Mouse (Mus musculus) liver, postnatal 0 days (tissue): ENCODE results near the gene Erp29. TPM values are rescaled to one million over a fixed set of nuclear protein-coding genes. Genes with fewer than 3 reads are reported as not detected.
A peak's percentile ranks its signal among the peaks of the same experiment; 100 is the strongest.

Experiments used
- ATAC-seq: fragments of 200-750 bp; cut with Nextera tagmentation; 2 replicates; pipeline ENCODE4 v1.8.0; 2017; ENCODE audit warnings: mild to moderate bottlenecking, moderate library complexity
- DNase-seq: peaks from one replicate; pipeline ENCODE4 v3.0.0-alpha.2; 2016
- H3K27ac ChIP-seq: fragments of 300-500 bp; sonication (generic); 2 replicates; pipeline ENCODE4 v1.5.1; 2014; ENCODE audit warnings: antibody characterized with exemption, moderate library complexity, mild to moderate bottlenecking, low read depth
- H3K27me3 ChIP-seq: fragments of 300-500 bp; sonication (generic); 2 replicates; pipeline ENCODE4 v1.6.1; 2014; ENCODE audit warnings: low read length, control low read depth, mixed read lengths; ENCODE audit not compliant: insufficient read depth
- H3K36me3 ChIP-seq: fragments of 300-500 bp; sonication (generic); replicated peaks from 2 replicates; pipeline ENCODE4 v1.6.1; 2014; ENCODE audit warnings: mild to moderate bottlenecking, control low read depth, low read length, moderate library complexity, mixed read lengths; ENCODE audit not compliant: insufficient read depth
- H3K4me1 ChIP-seq: fragments of 300-500 bp; sonication (generic); 2 replicates; pipeline ENCODE4 v1.6.1; 2014; ENCODE audit warnings: antibody characterized with exemption, mild to moderate bottlenecking, control low read depth; ENCODE audit not compliant: insufficient read depth
- H3K4me2 ChIP-seq: fragments of 300-500 bp; sonication (generic); 2 replicates; pipeline ENCODE4 v1.6.1; 2014; ENCODE audit warnings: low read depth, mild to moderate bottlenecking, low read length, moderate library complexity, mixed read lengths
- H3K4me3 ChIP-seq: fragments of 300-500 bp; sonication (generic); 2 replicates; pipeline ENCODE4 v1.5.1; 2014; ENCODE audit warnings: low read depth, low read length
- H3K9ac ChIP-seq: fragments of 300-500 bp; sonication (generic); replicated peaks from 2 replicates; pipeline ENCODE4 v1.6.1; 2014; ENCODE audit warnings: mild to moderate bottlenecking, moderate library complexity
- H3K9me3 ChIP-seq: fragments of 300-500 bp; sonication (generic); 2 replicates; pipeline ENCODE4 v1.6.1; 2016; ENCODE audit warnings: mild to moderate bottlenecking, control low read depth, low read length, mixed read lengths
- CTCF ChIP-seq: sonication (generic); IDR thresholded peaks from 2 replicates; pipeline ENCODE4 v1.5.1; 2016; ENCODE audit warnings: antibody characterized with exemption, low read depth
- EP300 ChIP-seq: IDR thresholded peaks from 2 replicates; pipeline ENCODE4 v1.6.1; 2016; ENCODE audit warnings: antibody characterized with exemption, low read depth, mild to moderate bottlenecking
- WGBS: fragments of 180-500 bp; shearing (Covaris S2); extraction: QIAGEN DNeasy Blood & Tissue Kit; methylation state at CpG from one replicate; pipeline ENCODE4 v1.1.7; 2014; ENCODE audit not compliant: insufficient replicate concordance; 5-methylcytosine and 5-hydroxymethylcytosine counted together
- polyA plus RNA-seq: library from polyadenylated mRNA; unstranded; fragments of >200 nt; fragmentation: Nextera tagmentation; extraction: Ambion mirVana; gene quantifications from 2 replicates; pipeline ENCODE4 v1.2.1, GENCODE M21; 2015

The Erp29 gene
- polyA plus RNA-seq, 1 experiment from 2014 or later: 69.4 TPM

- no peak overlapping the region for H3K9ac ChIP-seq
- no peak overlapping the region for H3K4me2 ChIP-seq
- no peaks in the 10 kb centered on the region for H3K27me3 ChIP-seq
- H3K9me3 ChIP-seq: no peaks in the 10 kb centered on the region
- H3K4me3 ChIP-seq: no peak overlapping the region
- H3K27ac ChIP-seq: no peak overlapping the region
- TF ChIP-seq EP300: peak; percentile 91
- no peak for TF ChIP-seq CTCF
- ATAC-seq: peak; percentile 77
- no peaks in the 10 kb centered on the region for H3K36me3 ChIP-seq
- H3K4me1 ChIP-seq: peaks cover 2% of the 10 kb centered on the region; the same call in 1 of the 2 replicates
- WGBS: 46% methylated on average over 1 of the region's 1 CpGs
- no peak for DNase-seq
Measured at GRCm38 (mm10) chr5:121476040-121476439, 23.7 kb upstream of the Erp29 start.

GRCm38 (mm10) chr5:121474610-121475009 lies 22.3 kb upstream of the Erp29 start:
- no peak for ATAC-seq
- no peaks in the 10 kb centered on the region for H3K27me3 ChIP-seq
- 72% methylated on average over 7 of the region's 7 CpGs for WGBS
- no peak for TF ChIP-seq EP300
- TF ChIP-seq CTCF: no peak
- DNase-seq: no peak
- H3K4me2 ChIP-seq: no peak overlapping the region
- no peaks in the 10 kb centered on the region for H3K9me3 ChIP-seq
- no peak overlapping the region for H3K27ac ChIP-seq
- peaks cover 2% of the 10 kb centered on the region; the same call in 1 of the 2 replicates for H3K4me1 ChIP-seq
- no peak overlapping the region for H3K4me3 ChIP-seq
- no peaks in the 10 kb centered on the region for H3K36me3 ChIP-seq
- H3K9ac ChIP-seq: no peak overlapping the region

GRCm38 (mm10) chr5:121472411-121472810 lies 20.1 kb upstream of the Erp29 start:
- DNase-seq: no peak
- Histone ChIP-seq H3K27me3 (no peaks in the 10 kb centered on the region), H3K4me3 (no peak overlapping the region), H3K9ac (no peak overlapping the region), H3K4me2 (no peak overlapping the region), H3K36me3 (no peaks in the 10 kb centered on the region), H3K9me3 (no peaks in the 10 kb centered on the region), H3K4me1 (peaks cover 2% of the 10 kb centered on the region; the same call in 1 of the 2 replicates), H3K27ac (no peak overlapping the region)
- ATAC-seq: no peak
- TF ChIP-seq EP300: no peak
- no peak for TF ChIP-seq CTCF
- WGBS: 89% methylated on average over 2 of the region's 2 CpGs

- 34% methylated on average over 3 of the region's 3 CpGs for WGBS
- DNase-seq (no peak), ATAC-seq (no peak)
- TF ChIP-seq EP300 (no peak), CTCF (no peak)
- no peaks in the 10 kb centered on the region for H3K9me3 ChIP-seq
- H3K27ac ChIP-seq: no peak overlapping the region
- no peak overlapping the region for H3K4me3 ChIP-seq
- H3K4me2 ChIP-seq: no peak overlapping the region
- no peaks in the 10 kb centered on the region for H3K27me3 ChIP-seq
- no peak overlapping the region for H3K9ac ChIP-seq
- peaks cover 2% of the 10 kb centered on the region; the same call in 1 of the 2 replicates for H3K4me1 ChIP-seq
- no peaks in the 10 kb centered on the region for H3K36me3 ChIP-seq
Measured at GRCm38 (mm10) chr5:121469566-121469965, 17.3 kb upstream of the Erp29 start.

- no peak overlapping the region for H3K27ac ChIP-seq
- no peak overlapping the region for H3K4me2 ChIP-seq
- ATAC-seq (no peak), DNase-seq (no peak)
- TF ChIP-seq EP300 (no peak), CTCF (no peak)
- H3K4me1 ChIP-seq: 0 out of 2 replicates have a peak, but pooled peaks cover 3% of the 10 kb centered on the region
- no peaks in the 10 kb centered on the region for H3K9me3 ChIP-seq
- no peaks in the 10 kb centered on the region for H3K27me3 ChIP-seq
- no peak overlapping the region for H3K4me3 ChIP-seq
- WGBS: 68% methylated on average over 5 of the region's 5 CpGs
- no peak overlapping the region for H3K9ac ChIP-seq
- no peaks in the 10 kb centered on the region for H3K36me3 ChIP-seq
Measured at GRCm38 (mm10) chr5:121463601-121464250, 11.4 kb upstream of the Erp29 start.

GRCm38 (mm10) chr5:121462967-121463366 lies 10.7 kb upstream of the Erp29 start:
- Histone ChIP-seq H3K27me3 (no peaks in the 10 kb centered on the region), H3K4me3 (no peak overlapping the region), H3K9ac (no peak overlapping the region), H3K4me1 (0 out of 2 replicates have a peak, but pooled peaks cover 3% of the 10 kb centered on the region), H3K4me2 (no peak overlapping the region), H3K36me3 (no peaks in the 10 kb centered on the region), H3K9me3 (no peaks in the 10 kb centered on the region), H3K27ac (no peak overlapping the region)
- TF ChIP-seq CTCF: no peak
- ATAC-seq (no peak), DNase-seq (no peak)
- WGBS: 74% methylated on average over 5 of the region's 5 CpGs
